Mouse (Mus musculus) hindbrain, embryonic 11.5 days (tissue): ENCODE data around the gene Paxx. TPM values are rescaled to one million over a fixed set of nuclear protein-coding genes. Genes with fewer than 3 reads are reported as not detected.

Experiments
- ATAC-seq: fragments of 200-750 bp; cut with Nextera tagmentation; 2 replicates; pipeline ENCODE4 v1.8.0; 2017; ENCODE audit warnings: mild to moderate bottlenecking, moderate TSS enrichment, moderate library complexity; ENCODE audit not compliant: low FRiP score
- DNase-seq: peaks from one replicate; pipeline ENCODE4 v3.0.0-alpha.2; 2015; ENCODE audit warnings: low spot score
- H3K27ac ChIP-seq: fragments of 300-500 bp; sonication (generic); 2 replicates; pipeline ENCODE4 v1.5.1; 2014; ENCODE audit warnings: mild to moderate bottlenecking, low read depth, low read length
- H3K27me3 ChIP-seq: fragments of 300-500 bp; sonication (generic); 2 replicates; pipeline ENCODE4 v1.6.1; 2014; ENCODE audit warnings: mild to moderate bottlenecking, low read length, moderate library complexity, mixed read lengths; ENCODE audit not compliant: control insufficient read depth, insufficient read depth
- H3K36me3 ChIP-seq: fragments of 300-500 bp; sonication (generic); 2 replicates; pipeline ENCODE4 v1.6.1; 2014; ENCODE audit warnings: mild to moderate bottlenecking, low read length, moderate library complexity, mixed read lengths; ENCODE audit not compliant: control insufficient read depth, insufficient read depth
- H3K4me1 ChIP-seq: fragments of 300-500 bp; sonication (generic); replicated peaks from 2 replicates; pipeline ENCODE4 v1.6.1; 2014; ENCODE audit warnings: low read length, mixed read lengths; ENCODE audit not compliant: control insufficient read depth, insufficient read depth
- H3K4me2 ChIP-seq: fragments of 300-500 bp; sonication (generic); replicated peaks from 2 replicates; pipeline ENCODE4 v1.6.1; 2014; ENCODE audit warnings: mild to moderate bottlenecking, low read depth, low read length
- H3K4me3 ChIP-seq: fragments of 300-500 bp; sonication (generic); 2 replicates; pipeline ENCODE4 v1.5.1; 2014; ENCODE audit warnings: low read depth, low read length
- H3K9ac ChIP-seq: fragments of 300-500 bp; sonication (generic); 2 replicates; pipeline ENCODE4 v1.6.1; 2014; ENCODE audit warnings: low read depth, low read length
- H3K9me3 ChIP-seq: fragments of 300-500 bp; sonication (generic); 2 replicates; pipeline ENCODE4 v1.6.1; 2016; ENCODE audit warnings: low read length; ENCODE audit not compliant: control insufficient read depth
- WGBS: fragments of 180-500 bp; shearing (Covaris S2); extraction: QIAGEN DNeasy Blood & Tissue Kit; methylation state at CpG from one replicate; pipeline ENCODE4 v1.1.7; 2014; 5-methylcytosine and 5-hydroxymethylcytosine counted together
- polyA plus RNA-seq: library from polyadenylated mRNA; unstranded; fragments of >200 nt; fragmentation: Nextera tagmentation; extraction: Ambion mirVana; gene quantifications from 2 replicates; pipeline ENCODE4 v1.2.1, GENCODE M21; 2014

Paxx gene
- polyA plus RNA-seq, 1 experiment from 2014 or later = 28.0 TPM

DNA sequence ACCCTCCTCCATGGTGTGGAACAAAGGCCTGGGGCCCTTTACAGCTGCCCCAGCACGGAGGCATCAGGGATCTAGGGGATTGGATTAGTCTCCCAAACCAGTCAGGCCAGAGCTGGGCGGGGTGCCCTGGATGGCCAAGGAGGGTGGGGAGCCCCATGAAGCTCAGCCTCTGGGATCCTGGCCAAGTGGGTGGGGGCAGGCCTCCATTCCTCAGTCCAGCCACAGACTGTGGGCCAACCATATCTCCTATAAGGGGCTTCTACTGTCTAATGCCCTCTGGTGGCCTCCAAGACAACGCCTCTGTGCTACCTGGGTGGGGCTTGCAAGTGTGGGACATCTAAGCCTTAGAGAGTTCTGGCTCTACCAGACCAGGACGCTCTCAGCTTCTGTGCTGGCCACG lies 2.0 kb downstream of the Paxx start:
- DNase-seq = no peak
- H3K4me3 ChIP-seq = no peak overlapping the region
- H3K9me3 ChIP-seq = no peaks in the 10 kb centered on the region
- no peak overlapping the region for H3K4me2 ChIP-seq
- no peak overlapping the region for H3K9ac ChIP-seq
- WGBS = 83% methylated on average over 5 of the region's 5 CpGs
- ATAC-seq = no peak
- no peaks in the 10 kb centered on the region for H3K27me3 ChIP-seq
- peaks cover 4% of the 10 kb centered on the region; the same call in 1 of the 2 replicates for H3K4me1 ChIP-seq
- no peak overlapping the region for H3K27ac ChIP-seq
- H3K36me3 ChIP-seq = no peaks in the 10 kb centered on the region

DNA sequence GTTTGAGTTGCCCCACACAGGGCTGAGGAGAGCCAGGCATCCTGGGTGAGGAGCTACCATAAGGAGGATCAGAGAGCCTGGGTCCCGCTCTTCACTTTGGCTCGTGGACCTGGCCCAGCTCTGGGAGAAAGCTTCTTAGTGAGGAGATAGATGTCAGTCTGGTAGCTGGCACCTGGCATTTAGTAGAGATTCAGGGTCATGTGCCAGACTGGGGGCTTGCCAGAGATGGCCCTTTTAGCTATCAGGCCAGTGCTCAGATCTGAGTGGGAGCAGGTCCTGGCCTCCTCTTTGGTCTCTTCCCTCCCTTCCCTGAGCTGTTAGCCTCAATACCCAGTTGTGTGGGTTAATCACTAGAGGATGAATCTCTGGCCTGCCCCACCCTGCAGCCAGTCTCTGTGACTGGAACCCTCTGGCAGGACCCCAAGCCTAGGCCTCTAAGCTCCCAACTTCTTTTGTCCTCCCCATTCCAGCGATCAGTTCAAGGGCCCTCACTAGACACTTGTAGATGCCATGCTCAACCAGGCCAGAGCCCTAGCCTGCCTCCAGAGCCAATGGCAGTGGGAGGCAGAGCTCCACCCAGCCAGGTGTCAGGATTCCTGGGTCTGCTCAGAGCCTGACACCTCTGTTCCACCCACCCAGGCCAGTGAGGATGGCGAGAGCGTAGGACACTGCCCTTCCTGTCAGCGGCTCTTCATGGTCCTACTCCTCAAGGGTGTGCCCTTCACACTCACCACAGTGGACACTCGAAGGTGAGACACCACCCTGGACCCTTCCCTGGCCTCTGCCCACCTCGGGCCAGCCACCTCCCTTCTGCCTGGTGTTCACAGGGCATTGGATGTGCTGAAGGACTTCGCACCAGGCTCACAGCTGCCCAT lies 3.6 kb downstream of the Paxx start:
- H3K27ac ChIP-seq = no peak overlapping the region
- ATAC-seq (no peak), DNase-seq (no peak)
- 86% methylated on average over 9 of the region's 9 CpGs for WGBS
- peaks cover 4% of the 10 kb centered on the region; the same call in 1 of the 2 replicates for H3K4me1 ChIP-seq
- H3K9me3 ChIP-seq = no peaks in the 10 kb centered on the region
- no peaks in the 10 kb centered on the region for H3K36me3 ChIP-seq
- no peak overlapping the region for H3K4me3 ChIP-seq
- H3K4me2 ChIP-seq = no peak overlapping the region
- no peaks in the 10 kb centered on the region for H3K27me3 ChIP-seq
- no peak overlapping the region for H3K9ac ChIP-seq

DNA sequence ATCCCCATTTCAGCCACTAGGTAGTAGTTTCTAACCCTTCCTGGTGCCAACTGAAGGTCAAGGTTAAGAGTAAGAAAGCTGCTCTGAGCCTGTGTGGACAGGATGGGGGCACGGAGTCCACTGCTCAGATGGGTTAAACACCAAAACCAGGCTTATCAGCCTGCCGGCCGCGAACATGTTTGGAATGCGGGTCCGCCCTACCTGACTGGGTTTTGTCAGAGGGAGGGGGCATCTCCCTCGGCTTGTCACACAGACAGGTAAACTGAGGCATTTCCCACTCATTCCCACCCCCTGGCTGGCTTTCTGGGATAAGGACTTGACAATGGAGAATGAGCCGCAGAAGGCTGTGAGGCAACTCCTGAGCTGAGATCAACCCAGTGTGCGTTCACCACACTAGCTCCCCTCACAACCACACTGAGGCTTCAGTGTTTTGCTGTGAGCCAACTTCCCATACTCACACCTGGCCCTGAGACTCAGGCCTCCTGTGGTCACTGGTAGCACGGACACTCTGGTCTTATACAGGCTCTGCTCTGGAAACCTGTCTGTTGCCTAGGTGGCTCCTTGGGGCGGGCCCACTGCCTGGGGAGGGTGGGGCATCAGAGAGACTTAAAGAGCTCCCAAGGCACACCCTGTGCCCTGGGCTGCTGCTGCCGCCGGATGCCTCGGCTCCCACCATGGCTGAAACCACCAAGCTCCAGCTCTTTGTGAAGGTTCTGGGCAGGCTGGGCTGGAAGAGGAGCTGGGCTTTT lies 4.5 kb downstream of the Paxx start, which contains the start of gene Clic3:
Gene Clic3, plus strand, starts transcription at position 634 of the 749 bp plus-strand sequence.
- 66% methylated on average over 14 of the region's 14 CpGs for WGBS
- no peak for ATAC-seq
- peaks cover 4% of the 10 kb centered on the region; the same call in 1 of the 2 replicates for H3K4me1 ChIP-seq

DNA sequence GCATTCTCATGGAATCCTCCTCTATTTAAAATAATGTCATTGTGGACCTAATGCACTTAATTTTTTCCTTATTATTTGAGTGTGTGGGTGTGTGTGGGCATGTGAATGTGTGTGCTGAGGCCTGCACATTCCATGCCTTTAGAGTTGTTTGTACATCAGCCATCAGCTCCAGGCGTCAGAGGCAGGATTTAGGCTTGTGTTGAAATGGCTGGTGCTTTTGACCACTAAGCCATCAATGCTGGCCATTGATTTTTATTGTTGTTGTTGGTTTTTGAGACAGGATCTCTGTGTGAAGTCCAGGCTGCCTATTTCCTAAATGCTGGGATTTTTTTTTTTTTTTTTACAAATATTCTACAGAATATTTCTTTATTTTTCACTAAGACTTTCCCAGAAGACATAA lies 7.9 kb downstream of the Paxx start:
- H3K4me1 ChIP-seq = no peaks in the 10 kb centered on the region
- H3K4me3 ChIP-seq = no peak overlapping the region
- no peaks in the 10 kb centered on the region for H3K27me3 ChIP-seq
- 45% methylated on average over 1 of the region's 1 CpGs for WGBS
- H3K27ac ChIP-seq = no peak overlapping the region
- H3K36me3 ChIP-seq = no peaks in the 10 kb centered on the region
- DNase-seq (no peak), ATAC-seq (no peak)
- no peak overlapping the region for H3K9ac ChIP-seq
- H3K9me3 ChIP-seq = no peaks in the 10 kb centered on the region
- H3K4me2 ChIP-seq = no peak overlapping the region

More for the DNA sequence above, 4.5 kb downstream of the Paxx start, which contains the start of gene Clic3:
- H3K27me3 ChIP-seq = no peaks in the 10 kb centered on the region
- no peaks in the 10 kb centered on the region for H3K9me3 ChIP-seq
- DNase-seq = no peak
- no peaks in the 10 kb centered on the region for H3K36me3 ChIP-seq
- H3K4me3 ChIP-seq = no peak within 1 kb of the TSS
- H3K9ac ChIP-seq = no peak within 1 kb of the TSS
- no peak within 1 kb of the TSS for H3K27ac ChIP-seq
- H3K4me2 ChIP-seq = no peak within 1 kb of the TSS

DNA sequence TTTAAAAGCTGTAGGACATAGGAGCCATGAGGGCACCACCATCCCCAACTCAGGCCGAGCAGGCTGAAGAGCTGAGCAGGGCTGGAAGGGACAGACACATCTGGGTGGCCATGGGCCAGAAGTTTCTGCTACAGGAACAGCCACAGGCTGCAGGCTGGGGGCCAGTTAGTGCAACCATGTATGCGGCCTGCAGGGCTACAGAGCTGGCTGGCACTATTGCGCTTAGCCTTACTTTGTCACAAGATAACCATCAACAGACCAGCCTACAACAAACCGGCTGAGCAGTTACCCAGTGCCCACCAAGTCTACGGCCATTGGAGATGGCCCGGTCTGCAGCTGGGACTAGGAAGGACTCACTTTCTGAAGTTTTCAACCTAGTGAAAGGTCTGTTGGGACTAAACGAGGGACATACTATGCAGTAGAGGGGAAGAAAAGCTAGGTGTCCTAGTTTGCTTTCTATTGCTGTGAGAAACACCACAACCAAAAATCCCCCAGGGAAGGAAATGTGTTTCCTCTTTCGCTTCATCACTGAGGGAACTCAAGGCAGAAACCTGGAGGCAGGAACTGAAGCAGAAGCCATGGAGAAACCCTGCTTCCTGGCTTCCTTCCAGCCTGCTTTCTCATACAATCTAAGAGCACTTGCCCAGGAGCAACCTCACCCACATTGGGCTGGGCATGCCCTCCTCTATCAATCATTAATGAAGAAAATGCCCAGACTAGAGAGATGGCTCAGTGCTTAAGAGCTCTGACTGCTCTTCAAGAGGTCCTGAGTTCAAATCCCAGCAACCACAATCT lies 9.8 kb downstream of the Paxx start:
- H3K9me3 ChIP-seq = no peaks in the 10 kb centered on the region
- no peak overlapping the region for H3K4me2 ChIP-seq
- no peak overlapping the region for H3K27ac ChIP-seq
- H3K4me1 ChIP-seq = no peaks in the 10 kb centered on the region
- DNase-seq = no peak
- H3K9ac ChIP-seq = no peak overlapping the region
- ATAC-seq = no peak
- H3K27me3 ChIP-seq = no peaks in the 10 kb centered on the region
- H3K4me3 ChIP-seq = no peak overlapping the region
- no peaks in the 10 kb centered on the region for H3K36me3 ChIP-seq
- 89% methylated on average over 8 of the region's 8 CpGs for WGBS

DNA sequence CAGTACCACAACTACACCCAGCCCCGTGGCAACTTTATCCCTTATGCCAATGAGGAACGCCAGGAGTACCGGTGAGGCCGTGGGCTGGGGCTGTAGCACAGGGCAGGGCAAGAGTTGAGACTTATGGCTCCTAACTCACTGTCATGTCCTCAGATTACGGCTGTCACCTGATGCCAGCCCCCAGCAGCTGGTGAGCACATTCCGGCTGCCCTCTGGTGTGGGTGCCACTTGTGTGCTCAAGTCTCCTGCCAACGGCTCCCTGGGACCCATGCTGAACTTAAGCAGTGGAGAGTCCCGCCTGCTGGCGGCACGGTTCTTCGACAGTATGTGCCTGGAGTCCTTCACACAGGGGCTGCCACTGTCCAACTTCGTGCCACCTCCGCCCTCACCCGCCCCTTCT lies 18.2 kb downstream of the Paxx start:
- no peak overlapping the region for H3K9ac ChIP-seq
- 90% methylated on average over 14 of the region's 14 CpGs for WGBS
- no peaks in the 10 kb centered on the region for H3K4me1 ChIP-seq
- no peaks in the 10 kb centered on the region for H3K27me3 ChIP-seq
- ATAC-seq = no peak
- no peaks in the 10 kb centered on the region for H3K9me3 ChIP-seq
- H3K4me2 ChIP-seq = no peak overlapping the region
- no peak for DNase-seq
- H3K36me3 ChIP-seq = no peaks in the 10 kb centered on the region
- H3K27ac ChIP-seq = no peak overlapping the region
- H3K4me3 ChIP-seq = no peak overlapping the region

DNA sequence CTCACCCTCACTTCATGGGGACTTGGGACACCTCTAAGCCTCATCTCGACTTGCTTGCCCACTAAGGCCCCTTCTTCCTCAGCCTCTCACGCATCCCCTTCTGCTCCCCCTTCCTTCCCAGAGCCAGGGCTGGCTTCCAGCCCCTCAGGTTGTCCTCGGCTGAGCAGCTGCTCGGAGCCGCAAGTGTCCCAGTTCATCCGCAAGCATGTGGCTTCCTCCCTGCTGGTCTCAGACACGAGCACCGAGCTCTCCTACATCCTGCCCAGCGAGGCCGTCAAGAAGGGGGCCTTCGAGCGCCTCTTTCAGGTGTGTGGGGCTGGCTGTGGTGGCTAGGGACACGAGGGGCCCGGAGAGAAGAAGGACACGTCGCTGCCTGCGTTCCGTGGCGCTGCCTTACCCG lies 19.8 kb downstream of the Paxx start:
- H3K9me3 ChIP-seq = no peaks in the 10 kb centered on the region

DNA sequence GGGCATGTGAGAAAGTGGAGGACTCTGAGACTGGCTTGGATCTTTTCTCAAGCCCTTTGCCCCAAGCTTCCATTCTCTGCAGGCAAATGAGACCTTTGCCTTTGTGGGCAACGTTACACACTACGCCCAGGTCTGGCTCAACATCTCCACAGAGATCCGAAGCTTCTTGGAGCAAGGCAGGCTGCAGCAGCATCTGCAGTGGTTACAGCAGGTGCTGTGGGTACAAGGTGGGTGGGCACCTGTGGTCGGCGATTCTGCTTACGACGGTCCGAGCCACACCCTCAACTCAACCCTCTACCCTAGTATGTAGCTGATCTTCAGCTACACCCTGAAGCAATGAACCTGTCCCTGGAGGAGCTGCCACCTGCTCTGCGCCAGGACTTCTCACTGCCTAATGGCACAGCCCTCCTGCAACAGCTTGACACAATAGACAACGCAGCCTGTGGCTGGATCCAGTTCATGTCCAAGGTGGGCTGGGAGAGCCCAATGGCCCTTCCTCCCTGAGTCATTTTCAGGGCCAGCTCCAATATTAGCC lies 24.5 kb downstream of the Paxx start:
- no peak overlapping the region for H3K4me2 ChIP-seq
- H3K4me3 ChIP-seq = no peak overlapping the region
- ATAC-seq (no peak), DNase-seq (no peak)
- no peak overlapping the region for H3K9ac ChIP-seq
- no peaks in the 10 kb centered on the region for H3K27me3 ChIP-seq
- H3K36me3 ChIP-seq = no peaks in the 10 kb centered on the region; the same call in 1 of the 2 replicates
- no peaks in the 10 kb centered on the region for H3K4me1 ChIP-seq
- 94% methylated on average over 10 of the region's 10 CpGs for WGBS
- H3K27ac ChIP-seq = no peak overlapping the region
- no peaks in the 10 kb centered on the region for H3K9me3 ChIP-seq

More for the DNA sequence above, 19.8 kb downstream of the Paxx start:
- Histone ChIP-seq H3K27ac (no peak overlapping the region), H3K9ac (no peak overlapping the region), H3K4me2 (no peak overlapping the region), H3K4me3 (no peak overlapping the region), H3K36me3 (no peaks in the 10 kb centered on the region), H3K4me1 (no peaks in the 10 kb centered on the region), H3K27me3 (no peaks in the 10 kb centered on the region)
- WGBS = 88% methylated on average over 20 of the region's 20 CpGs
- no peak for DNase-seq
- no peak for ATAC-seq
